In the genomic region with DNA sequence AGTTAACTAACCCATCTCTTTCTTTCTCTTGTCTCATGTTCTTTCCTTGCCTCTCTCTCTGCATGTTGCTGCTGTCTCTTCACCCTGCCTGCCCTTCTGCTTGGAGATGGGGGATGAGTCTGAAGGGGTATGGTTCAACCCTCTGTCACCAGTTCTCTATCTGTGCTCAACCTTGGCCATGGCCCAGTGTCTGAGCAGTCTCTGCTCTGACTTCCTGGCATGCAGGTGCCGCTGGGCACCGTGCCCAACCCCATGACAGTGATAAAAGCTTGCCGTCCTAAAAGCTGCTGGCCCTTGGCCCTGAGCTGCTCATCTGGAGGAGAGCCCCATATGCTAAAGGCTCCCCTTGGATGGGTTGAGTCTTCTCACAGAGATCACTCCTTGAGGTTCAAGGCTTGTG, we compare ENCODE assay signal across 14 mouse cellular contexts. TPM values are rescaled to one million over a fixed set of nuclear protein-coding genes. Genes with fewer than 3 reads are reported as not detected.
A peak's percentile ranks its signal among the peaks of the same experiment; 100 is the strongest.
DNase-seq lines count a peak whose midpoint lies in the region; ATAC-seq lines count a peak whose summit lies in the region.
"Had no signal": no experiment of that assay in that cellular context is flagged by ENCODE, and none has a peak within 500 bp of the region (broad histone marks: within the 10 kb centered on the region; RNA-seq: fewer than 3 reads in every experiment).

No protein-coding gene starts in this region.

- no peak overlapping the region for H3K9ac ChIP-seq in midbrain, embryonic 14.5 days (replicated peaks; ENCODE audit: low read length)
- H3K9ac ChIP-seq: neural tube, embryonic 13.5 days had no signal

- intact Hi-C loops in gastrocnemius, postnatal 14 days (cut with DNase I; ENCODE audit: low total_unique reads), result no loop called here
- intact Hi-C loops in heart, postnatal 14 days (cut with DNase I), result no loop called here

- peak; percentile 62 for DNase-seq in gastrocnemius, adult 18-20 months (ENCODE audit: low spot score)
- no peak for DNase-seq in gastrocnemius, postnatal 14 days
- peak; percentile 28 for DNase-seq in 416B (ENCODE audit: low read depth)
- peak; percentile 78 for DNase-seq in cerebellum, adult 9-10 months
- DNase-seq in heart, postnatal 14 days, result peak; percentile 73 to 76
- DNase-seq in frontal cortex, postnatal 25 days (ENCODE audit: low spot score in 2 of 2), result no peak
- DNase-seq in frontal cortex, postnatal 10 days (ENCODE audit: low spot score in 2 of 2), result no peak
- no peak for DNase-seq in midbrain, embryonic 14.5 days
- DNase-seq: lung, postnatal 36 days had no signal

- H3K9me3 ChIP-seq in midbrain, embryonic 14.5 days (ENCODE audit: control insufficient read depth, low read length), result no peaks in the 10 kb centered on the region
- H3K9me3 ChIP-seq: limb, embryonic 10.5 days; neural tube, embryonic 13.5 days had no signal

- 92% methylated on average over 3 of the region's 3 CpGs for WGBS in midbrain, embryonic 14.5 days

- H3K27ac ChIP-seq in midbrain, embryonic 14.5 days (replicated peaks; ENCODE audit: low read depth, low read length), result no peak overlapping the region
- H3K27ac ChIP-seq: limb, embryonic 10.5 days; neural tube, embryonic 13.5 days had no signal

- H3K27me3 ChIP-seq in midbrain, embryonic 14.5 days (ENCODE audit: control insufficient read depth, insufficient read depth, low read length), result no peaks in the 10 kb centered on the region
- H3K27me3 ChIP-seq: neural tube, embryonic 13.5 days; Patski had no signal

- H3K4me1 ChIP-seq in midbrain, embryonic 14.5 days (ENCODE audit: control insufficient read depth, insufficient read depth, low read length), result no peaks in the 10 kb centered on the region
- H3K4me1 ChIP-seq: limb, embryonic 10.5 days; neural tube, embryonic 13.5 days had no signal

- no peak overlapping the region for H3K4me3 ChIP-seq in midbrain, embryonic 14.5 days (replicated peaks; ENCODE audit: low read depth, low read length)
- H3K4me3 ChIP-seq: limb, embryonic 10.5 days; neural tube, embryonic 13.5 days had no signal

- peaks cover 99% of the 10 kb centered on the region for H3K36me3 ChIP-seq in midbrain, embryonic 14.5 days (ENCODE audit: control insufficient read depth, insufficient read depth, low read length)

- ATAC-seq in midbrain, embryonic 14.5 days (ENCODE audit: low FRiP score, low TSS enrichment), result no peak
- ATAC-seq: forebrain, embryonic 14.5 days; intestine, postnatal 0 days; Patski had no signal

- no peak overlapping the region for H3K4me2 ChIP-seq in midbrain, embryonic 14.5 days (ENCODE audit: low read length)
- H3K4me2 ChIP-seq: neural tube, embryonic 13.5 days had no signal

RNA-seq across cellular contexts. Expression of a gene that starts 24.8 kb away (rescaled TPM):
- total RNA-seq in gastrocnemius, adult 18-20 months (2021), result under 1 TPM in 1 of 2 experiments, not detected in 1; 0.21 TPM
- under 1 TPM in 1 of 2 experiments, not detected in 1; 0.25 TPM for total RNA-seq in gastrocnemius, postnatal 14 days (2021)
- 1 to 10 TPM; 3.7 to 4.4 TPM for total RNA-seq in heart, postnatal 14 days (2021)
- 0.33 and 1.3 TPM in 2 replicates for polyA plus RNA-seq in midbrain, embryonic 14.5 days (2014; fragmentation: Nextera tagmentation; extraction: Ambion mirVana)

RNA-seq across cellular contexts. Expression of a gene that starts 32.0 kb away (rescaled TPM):
- 1 to 10 TPM; 3.6 to 6.5 TPM for total RNA-seq in gastrocnemius, adult 18-20 months (2021)
- total RNA-seq in gastrocnemius, postnatal 14 days (2021), result 10 to 100 TPM in 1 of 2 experiments, 1 to 10 TPM in 1; 8.4 to 12.0 TPM
- 10 to 100 TPM; 17.8 to 18.7 TPM for total RNA-seq in heart, postnatal 14 days (2021)
- polyA plus RNA-seq in midbrain, embryonic 14.5 days (2014; fragmentation: Nextera tagmentation; extraction: Ambion mirVana), result 19.7 and 22.1 TPM in 2 replicates

RNA-seq across cellular contexts. Expression of a gene that starts 46.5 kb away (rescaled TPM):
- total RNA-seq in gastrocnemius, adult 18-20 months (2021), result 10 to 100 TPM; 41.3 to 48.7 TPM
- 10 to 100 TPM; 31.6 to 41.1 TPM for total RNA-seq in gastrocnemius, postnatal 14 days (2021)
- 10 to 100 TPM; 48.9 to 51.7 TPM for total RNA-seq in heart, postnatal 14 days (2021)
- 84.7 and 96.5 TPM in 2 replicates for polyA plus RNA-seq in midbrain, embryonic 14.5 days (2014; fragmentation: Nextera tagmentation; extraction: Ambion mirVana)

Comparison
In these comparisons a context has a peak if more than half of its experiments do, and no peak if none do; other contexts are left out.
1. DNase-seq: peak in gastrocnemius, adult 18-20 months (single experiment), 416B (single experiment), cerebellum, adult 9-10 months (single experiment) and heart, postnatal 14 days (2 of 2); none in gastrocnemius, postnatal 14 days (single experiment), frontal cortex, postnatal 25 days (0 of 2), frontal cortex, postnatal 10 days (0 of 2) and midbrain, embryonic 14.5 days (single experiment).